Mouse (Mus musculus): ENCODE results near the gene Ubl7. TPM values are rescaled to one million over a fixed set of nuclear protein-coding genes. Genes with fewer than 3 reads are reported as not detected.

The Ubl7 gene
- total and polyA plus RNA-seq, 3 experiments: 24.7 to 81.1 (median 37.3) TPM

DNA sequence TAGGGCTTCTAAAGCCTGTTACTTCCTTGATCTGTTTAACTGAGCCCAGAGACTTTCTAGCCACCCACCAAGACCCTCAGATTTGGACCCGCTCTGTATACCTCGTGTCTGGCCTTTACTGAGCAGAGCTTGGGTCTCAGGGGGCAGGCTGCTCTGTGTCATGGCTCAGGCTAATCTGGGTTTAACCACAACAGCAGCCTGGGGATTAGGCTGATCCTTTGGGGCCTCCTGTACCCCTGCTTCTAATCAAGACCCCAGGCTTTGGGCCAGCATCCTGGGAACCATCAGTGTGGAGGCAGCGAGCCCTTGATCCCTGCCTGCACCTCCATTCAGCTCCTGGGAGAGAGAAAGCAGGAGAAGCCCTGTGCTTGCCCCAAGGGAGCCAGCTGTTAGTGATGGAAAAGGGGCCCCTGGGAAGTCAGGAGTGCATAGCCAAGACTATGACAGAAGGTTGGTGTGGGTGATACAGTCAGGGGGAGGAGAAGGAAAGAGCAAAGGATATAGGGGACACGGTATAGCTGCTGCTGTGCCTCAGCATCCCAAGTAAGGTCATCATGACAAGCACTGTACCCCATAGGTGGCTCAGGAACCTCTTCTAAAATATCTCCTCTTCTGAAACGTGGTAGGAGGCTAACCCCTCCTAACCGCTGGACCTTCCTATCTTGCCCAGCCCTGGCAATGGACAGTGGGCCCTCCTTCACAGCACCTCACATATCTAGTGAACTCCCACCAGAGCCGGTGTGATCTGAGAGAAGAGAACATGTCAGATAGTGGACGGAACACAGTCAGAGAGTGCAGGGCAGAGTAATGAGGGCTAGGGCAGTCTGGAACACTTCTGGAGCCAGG, 35.2 kb downstream of the Ubl7 start:
- dilution Hi-C loops (cut with MboI; ENCODE audit: extremely low pct_ligation_motif_present, extremely low pct_unique_long_range_greater_than_20kb, low sequenced_read_pairs): no loop called here

DNA sequence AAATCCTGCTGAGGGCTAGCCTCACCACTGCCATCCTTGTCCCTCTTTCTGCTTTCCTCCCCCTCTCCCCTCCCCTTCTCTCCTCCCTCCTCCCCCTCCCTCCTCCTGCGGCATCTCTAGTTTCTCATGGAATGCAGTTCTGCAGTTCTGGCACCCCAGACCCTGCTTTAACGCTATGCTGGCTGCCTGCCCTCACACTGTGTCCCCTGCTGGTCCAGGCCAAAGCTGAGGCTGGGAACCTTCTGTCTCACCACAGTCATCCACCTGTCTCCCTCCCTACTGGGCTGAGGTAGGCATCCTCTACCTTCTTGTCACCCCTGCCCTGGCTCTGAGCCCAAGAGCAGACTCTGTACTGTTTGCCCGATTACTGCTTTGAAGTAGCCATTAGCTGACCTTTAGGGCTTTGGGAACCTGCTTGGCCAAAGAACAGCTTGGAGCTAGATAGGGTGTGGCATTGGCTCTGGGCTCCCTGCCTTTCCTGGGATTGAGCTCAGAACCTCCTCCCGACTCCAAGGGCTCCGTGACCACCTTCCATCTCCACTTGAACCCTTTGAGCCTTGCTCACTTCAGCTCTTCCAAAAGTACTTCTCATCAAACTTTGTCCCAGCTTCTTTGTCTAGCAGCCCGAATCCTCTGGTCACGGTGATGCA, 36.7 kb downstream of the Ubl7 start:
- H3K9me3 ChIP-seq (replicated peaks; ENCODE audit: low read length): no peaks in the 10 kb centered on the region
- peaks cover 35 to 79% of the 10 kb centered on the region in 2 experiments for H3K4me1 ChIP-seq (ENCODE audit: control insufficient read depth in 1 of 2, insufficient read depth in 2 of 2)
- no peak for DNase-seq (ENCODE audit: extremely low read depth)
- peak overlapping the region; percentile 95 for H3K4me2 ChIP-seq (ENCODE audit: insufficient read depth, low read depth, poor library complexity, severe bottlenecking)
- dilution Hi-C loops (cut with MboI; ENCODE audit: extremely low pct_ligation_motif_present, extremely low pct_unique_long_range_greater_than_20kb, low sequenced_read_pairs): no loop called here
- H3K27me3 ChIP-seq (replicated peaks): no peaks in the 10 kb centered on the region
- peaks cover 66 to 92% of the 10 kb centered on the region in 2 experiments for H3K36me3 ChIP-seq (replicated peaks in 1 of 2; ENCODE audit: control insufficient read depth in 1 of 2, insufficient read depth in 1 of 2, low read length in 1 of 2)
- H3K9ac ChIP-seq (ENCODE audit: insufficient read depth, low read depth): peak overlapping the region; percentile 89; the same call in 1 of the 2 replicates
- H3K79me2 ChIP-seq (replicated peaks; ENCODE audit: control insufficient read depth, extremely low read depth, insufficient read depth, poor library complexity, severe bottlenecking): peaks cover 100% of the 10 kb centered on the region
- H3K4me3 ChIP-seq (replicated peaks in 1 of 3; ENCODE audit: low read depth in 2 of 3, low read length in 2 of 3, poor library complexity in 1 of 3): peak overlapping the region; percentile 52 to 64 (median 60)
- in situ Hi-C loops (cut with MboI; ENCODE audit: low pct_ligation_motif_present, low pct_unique_long_range_greater_than_20kb, low sequenced_read_pairs): no loop called here
- peak overlapping the region; percentile 96 for H3K27ac ChIP-seq (ENCODE audit: insufficient read depth, low read depth)
- TF ChIP-seq POLR2A (IDR thresholded peaks at IDR 0.05; ENCODE audit: low read depth, low read length) (peak; percentile 15; the same call in 1 of the 2 replicates), JUND (conservative IDR thresholded peaks at IDR 0.05; ENCODE audit: low read depth, low read length) (no peak)

More for the DNA sequence above, 35.2 kb downstream of the Ubl7 start:
- H3K27me3 ChIP-seq (replicated peaks): no peaks in the 10 kb centered on the region
- DNase-seq (ENCODE audit: extremely low read depth): no peak
- peaks cover 100% of the 10 kb centered on the region for H3K79me2 ChIP-seq (replicated peaks; ENCODE audit: control insufficient read depth, extremely low read depth, insufficient read depth, poor library complexity, severe bottlenecking)
- H3K36me3 ChIP-seq (replicated peaks in 1 of 2; ENCODE audit: control insufficient read depth in 1 of 2, insufficient read depth in 1 of 2, low read length in 1 of 2): peaks cover 69 to 92% of the 10 kb centered on the region in 2 experiments
- in situ Hi-C loops (cut with MboI; ENCODE audit: low pct_ligation_motif_present, low pct_unique_long_range_greater_than_20kb, low sequenced_read_pairs): no loop called here
- H3K4me1 ChIP-seq (ENCODE audit: control insufficient read depth in 1 of 2, insufficient read depth in 2 of 2): peaks cover 32 to 65% of the 10 kb centered on the region in 2 experiments
- H3K4me3 ChIP-seq (replicated peaks in 1 of 3; ENCODE audit: low read depth in 2 of 3, low read length in 2 of 3, poor library complexity in 1 of 3): peak overlapping the region; percentile 35 to 60 (median 52)
- H3K9me3 ChIP-seq (replicated peaks; ENCODE audit: low read length): no peaks in the 10 kb centered on the region
- H3K4me2 ChIP-seq (ENCODE audit: insufficient read depth, low read depth, poor library complexity, severe bottlenecking): peak overlapping the region; percentile 95
- peak overlapping the region; percentile 89 for H3K9ac ChIP-seq (ENCODE audit: insufficient read depth, low read depth)
- peak overlapping the region; percentile 96 for H3K27ac ChIP-seq (ENCODE audit: insufficient read depth, low read depth)
- 0 out of 2 replicates have a peak, but pooled peaks have one; percentile 3 for TF ChIP-seq MXI1 (IDR thresholded peaks at IDR 0.05; ENCODE audit: low read depth, low read length)
- no peak for TF ChIP-seq TBP (conservative IDR thresholded peaks at IDR 0.05; ENCODE audit: low read depth, low read length)
- peak; percentile 29 for TF ChIP-seq POLR2A (IDR thresholded peaks at IDR 0.05; ENCODE audit: low read depth, low read length)
- no peak for TF ChIP-seq SIN3A (IDR thresholded peaks at IDR 0.05; ENCODE audit: low read length)

DNA sequence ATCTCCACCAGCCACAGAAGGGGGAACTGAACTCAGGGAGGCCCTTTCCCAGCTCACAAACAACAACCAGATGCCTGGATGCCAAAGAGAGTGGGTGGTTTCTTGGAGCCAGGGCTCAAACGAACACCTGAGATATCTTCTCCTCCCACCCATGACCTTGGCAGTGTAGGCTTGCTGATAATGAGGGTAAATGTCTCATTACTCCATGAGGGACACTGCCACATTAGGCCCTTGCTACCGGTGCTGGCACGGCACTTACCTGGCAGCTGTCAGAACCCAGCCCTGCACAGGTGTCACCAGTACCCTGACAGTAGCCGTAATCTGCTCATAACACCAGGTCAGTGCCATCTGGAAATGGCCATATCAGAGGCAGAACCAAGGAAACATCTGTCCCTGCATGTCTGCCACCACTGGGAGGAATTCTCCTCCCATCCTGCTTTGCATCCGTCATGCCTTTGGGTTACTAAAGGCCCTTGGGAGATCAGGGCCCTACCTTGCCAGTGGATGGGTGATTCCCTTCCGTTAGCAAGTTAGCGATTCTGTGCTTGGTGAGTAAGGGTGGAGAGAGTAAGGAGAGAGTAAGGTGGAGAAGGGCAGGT, 37.7 kb downstream of the Ubl7 start:
- Histone ChIP-seq H3K9ac (ENCODE audit: insufficient read depth, low read depth) (peak overlapping the region; percentile 89; the same call in 1 of the 2 replicates), H3K4me2 (ENCODE audit: insufficient read depth, low read depth, poor library complexity, severe bottlenecking) (peak overlapping the region; percentile 95), H3K36me3 (replicated peaks in 1 of 2; ENCODE audit: control insufficient read depth in 1 of 2, insufficient read depth in 1 of 2, low read length in 1 of 2) (peaks cover 69 to 95% of the 10 kb centered on the region in 2 experiments), H3K9me3 (replicated peaks; ENCODE audit: low read length) (no peaks in the 10 kb centered on the region), H3K27me3 (replicated peaks) (no peaks in the 10 kb centered on the region), H3K27ac (ENCODE audit: insufficient read depth, low read depth) (peak overlapping the region; percentile 96), H3K4me3 (replicated peaks in 1 of 3; ENCODE audit: low read depth in 2 of 3, low read length in 2 of 3, poor library complexity in 1 of 3) (peak overlapping the region; percentile 52 to 64 (median 60)), H3K4me1 (ENCODE audit: control insufficient read depth in 1 of 2, insufficient read depth in 2 of 2) (peaks cover 40 to 85% of the 10 kb centered on the region in 2 experiments), H3K79me2 (replicated peaks; ENCODE audit: control insufficient read depth, extremely low read depth, insufficient read depth, poor library complexity, severe bottlenecking) (peaks cover 100% of the 10 kb centered on the region)
- DNase-seq (ENCODE audit: extremely low read depth): no peak
- in situ Hi-C loops (cut with MboI; ENCODE audit: low pct_ligation_motif_present, low pct_unique_long_range_greater_than_20kb, low sequenced_read_pairs): no loop called here
- TF ChIP-seq JUN (IDR thresholded peaks at IDR 0.05; ENCODE audit: insufficient read depth, low read depth, low read length): no peak
- peak; percentile 45; the same call in 1 of the 2 replicates for TF ChIP-seq TCF12 (IDR thresholded peaks at IDR 0.05; ENCODE audit: low read depth, low read length)
- TF ChIP-seq MAZ (IDR thresholded peaks at IDR 0.05; ENCODE audit: low read depth, low read length): no peak
- TF ChIP-seq SIN3A (IDR thresholded peaks at IDR 0.05; ENCODE audit: low read length): 0 out of 2 replicates have a peak, but pooled peaks have one; percentile 24
- TF ChIP-seq MAFK (IDR thresholded peaks at IDR 0.05; ENCODE audit: insufficient replicate concordance, low read length): 0 out of 2 replicates have a peak, but pooled peaks have one; percentile 21
- TF ChIP-seq JUND (conservative IDR thresholded peaks at IDR 0.05; ENCODE audit: low read depth, low read length): no peak
- TF ChIP-seq USF2 (conservative IDR thresholded peaks at IDR 0.05; ENCODE audit: low read depth, low read length): no peak
- peak; percentile 77 for TF ChIP-seq ZMIZ1 (IDR thresholded peaks at IDR 0.05; ENCODE audit: low read depth, low read length)
- TF ChIP-seq BHLHE40 (IDR thresholded peaks at IDR 0.05; ENCODE audit: low read depth, low read length): 0 out of 2 replicates have a peak, but pooled peaks have one; percentile 7
- peak; percentile 31; the same call in 1 of the 2 replicates for TF ChIP-seq MXI1 (IDR thresholded peaks at IDR 0.05; ENCODE audit: low read depth, low read length)
- peak; percentile 48; the same call in 1 of the 2 replicates for TF ChIP-seq ETS1 (conservative IDR thresholded peaks at IDR 0.05; ENCODE audit: low read depth, low read length)
- TF ChIP-seq MYC (IDR thresholded peaks at IDR 0.05; ENCODE audit: low read depth, low read length): peak; percentile 26; the same call in 1 of the 2 replicates
- 0 out of 2 replicates have a peak, but pooled peaks have one; percentile 55 for TF ChIP-seq TBP (conservative IDR thresholded peaks at IDR 0.05; ENCODE audit: low read depth, low read length)
- peak; percentile 33; the same call in 1 of the 2 replicates for TF ChIP-seq POLR2A (IDR thresholded peaks at IDR 0.05; ENCODE audit: low read depth, low read length)
- 0 out of 2 replicates have a peak, but pooled peaks have one; percentile 27 for TF ChIP-seq KAT2A (IDR thresholded peaks at IDR 0.05; ENCODE audit: insufficient replicate concordance, low read length)
- dilution Hi-C loops (cut with MboI; ENCODE audit: extremely low pct_ligation_motif_present, extremely low pct_unique_long_range_greater_than_20kb, low sequenced_read_pairs): no loop called here
